Mouse (Mus musculus) CD4-positive, CD25-positive, alpha-beta regulatory T cell, adult 9 weeks (primary cell): ENCODE measurements around the gene Gm4724. TPM values are rescaled to one million over a fixed set of nuclear protein-coding genes. Genes with fewer than 3 reads are reported as not detected.

Source experiments
- polyA plus RNA-seq: library from polyadenylated mRNA; unstranded; fragments of 100-300 nt; shearing (Covaris generic); gene quantifications from one replicate; pipeline ENCODE4 v1.2.1, GENCODE M21; 2017

Gm4724 gene
- polyA plus RNA-seq, result 5.0 TPM

DNA sequence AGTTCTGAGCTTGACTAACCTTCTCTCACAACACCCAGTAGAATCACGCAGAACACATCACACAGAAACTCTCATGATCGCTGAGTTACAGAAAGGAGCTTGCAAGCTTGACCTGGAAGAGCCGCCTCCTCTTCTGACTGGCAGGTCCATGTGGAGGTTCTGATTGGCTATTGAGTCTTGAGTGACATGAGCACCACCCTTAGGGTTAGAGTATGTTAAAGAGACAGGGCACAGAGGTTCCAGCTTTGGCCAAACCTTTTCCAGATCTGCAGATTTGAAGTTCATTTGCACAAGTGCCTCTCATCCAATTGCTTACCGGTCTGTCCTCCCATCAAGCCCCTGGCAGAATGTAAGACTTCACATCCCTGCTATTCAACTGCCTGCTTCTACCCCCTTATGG lies at the start of gene Gm4724:
Gene Gm4724, minus strand, starts transcription at position 101 of the 400 bp plus-strand sequence.

GRCm38 (mm10) chr2:175469685-175470084 lies 34.1 kb upstream of the Gm4724 start, which contains the start of gene Zfp965:
Zfp965 (plus strand) TSS chr2:175469985.

Other genes starting within 250 kb of the Gm4724 start
- gene Gm14391, start 228.9 kb downstream of the Gm4724 start, polyA plus RNA-seq, result 10.4 TPM
- gene Gm14440, start 160.7 kb downstream of the Gm4724 start, polyA plus RNA-seq, result 4.6 TPM
- gene Gm4631, start 97.6 kb downstream of the Gm4724 start, polyA plus RNA-seq, result 18.1 TPM
- gene Zfp968, start 63.4 kb downstream of the Gm4724 start, polyA plus RNA-seq, result 2.8 TPM
- 8.3 TPM for gene Zfp965, start 34.2 kb upstream of the Gm4724 start, polyA plus RNA-seq
- 6.8 TPM for gene Gm11007, start 208.2 kb upstream of the Gm4724 start, polyA plus RNA-seq